Mouse (Mus musculus) cerebellum, adult 2 months (tissue): ENCODE data around the gene Tmem60. TPM values are rescaled to one million over a fixed set of nuclear protein-coding genes. Genes with fewer than 3 reads are reported as not detected.

ENCODE experiments used
- DNase-seq, 2 experiments: peaks; one replicate each; pipeline ENCODE4 v3.0.0; 2021
- H3K27ac ChIP-seq: fragments of 200-500 bp; 2 replicates; pipeline ENCODE4 v1.5.1; 2012; ENCODE audit warnings: low read length, control low read depth, inconsistent platforms; ENCODE audit not compliant: insufficient read depth
- H3K27me3 ChIP-seq: fragments of 200-500 bp; 2 replicates; pipeline ENCODE4 v1.6.1; 2012; ENCODE audit warnings: inconsistent platforms, mild to moderate bottlenecking, low read length, moderate library complexity; ENCODE audit not compliant: control insufficient read depth, insufficient read depth
- H3K4me1 ChIP-seq: fragments of 200-500 bp; 2 replicates; pipeline ENCODE4 v1.6.1; 2011; ENCODE audit warnings: low read length; ENCODE audit not compliant: control insufficient read depth, insufficient read depth
- H3K4me3 ChIP-seq: fragments of 200-500 bp; replicated peaks from 2 replicates; pipeline ENCODE3; 2011; ENCODE audit warnings: mild to moderate bottlenecking, low read depth, low read length, control low read depth; ENCODE audit not compliant: insufficient read depth
- CTCF ChIP-seq: fragments of 200-500 bp; IDR thresholded peaks from 2 replicates; pipeline ENCODE4 v1.5.1; 2011; ENCODE audit warnings: low read depth, mild to moderate bottlenecking, control low read depth, low read length, moderate library complexity, borderline replicate concordance; ENCODE audit not compliant: insufficient read depth
- POLR2A ChIP-seq: fragments of 200-500 bp; IDR thresholded peaks from 2 replicates; pipeline ENCODE4 v1.6.1; 2011; ENCODE audit warnings: low read length, control low read depth, borderline replicate concordance; ENCODE audit not compliant: insufficient read depth
- WGBS: fragments of 180-500 bp; shearing (Covaris S2); methylation state at CpG from one replicate; pipeline ENCODE4 v1.1.7; 2018; 5-methylcytosine and 5-hydroxymethylcytosine counted together
- polyA plus RNA-seq: library from polyadenylated mRNA; depleted of rRNA; stranded (reverse); fragments of >200 nt; gene quantifications from 2 replicates; pipeline ENCODE4 v1.2.3, GENCODE M21; 2012

Gene Tmem60
- polyA plus RNA-seq, 1 experiment = 44.4 TPM

- TF ChIP-seq CTCF = peak; percentile 49; the same call in 1 of the 2 replicates
- TF ChIP-seq POLR2A = no peak
- no peak overlapping the region for H3K4me3 ChIP-seq
- H3K27ac ChIP-seq = no peak overlapping the region
- DNase-seq = peak; percentile 63 to 75
- peaks cover 5% of the 10 kb centered on the region for H3K4me1 ChIP-seq
- WGBS = 59% methylated on average over 11 of the region's 11 CpGs
- no peaks in the 10 kb centered on the region for H3K27me3 ChIP-seq
Observed at GRCm38 (mm10) chr5:20913372-20914275, 31.6 kb downstream of the Tmem60 start.

- Histone ChIP-seq H3K27me3 (no peaks in the 10 kb centered on the region), H3K4me3 (no peak overlapping the region), H3K4me1 (peaks cover 5% of the 10 kb centered on the region), H3K27ac (no peak overlapping the region)
- WGBS = 98% methylated on average over 4 of the region's 4 CpGs
- no peak for DNase-seq
- TF ChIP-seq CTCF = no peak
- TF ChIP-seq POLR2A = no peak
Observed at GRCm38 (mm10) chr5:20918967-20919366, 37.0 kb downstream of the Tmem60 start.

- TF ChIP-seq CTCF = no peak
- TF ChIP-seq POLR2A = no peak
- Histone ChIP-seq H3K27me3 (no peaks in the 10 kb centered on the region), H3K4me1 (peaks cover 5% of the 10 kb centered on the region), H3K27ac (no peak overlapping the region), H3K4me3 (no peak overlapping the region)
- peak in 1 of 2 experiments; percentile 22 for DNase-seq
- WGBS = 29% methylated on average over 9 of the region's 9 CpGs
Observed at GRCm38 (mm10) chr5:20919566-20919965, 37.6 kb downstream of the Tmem60 start.

- TF ChIP-seq CTCF (no peak), POLR2A (no peak)
- no peak overlapping the region for H3K27ac ChIP-seq
- H3K4me1 ChIP-seq = peaks cover under 1% of the 10 kb centered on the region; the same call in 1 of the 2 replicates
- H3K4me3 ChIP-seq = no peak overlapping the region
- no peaks in the 10 kb centered on the region for H3K27me3 ChIP-seq
- no peak for DNase-seq
- WGBS = 84% methylated on average over 3 of the region's 3 CpGs
Observed at GRCm38 (mm10) chr5:20924608-20925007, 42.6 kb downstream of the Tmem60 start.

- H3K27me3 ChIP-seq = no peaks in the 10 kb centered on the region
- WGBS = 74% methylated on average over 3 of the region's 3 CpGs
- no peak for DNase-seq
- H3K27ac ChIP-seq = no peak overlapping the region
- H3K4me3 ChIP-seq = no peak overlapping the region
- no peak for TF ChIP-seq POLR2A
- no peak for TF ChIP-seq CTCF
- H3K4me1 ChIP-seq = peaks cover 2% of the 10 kb centered on the region; the same call in 1 of the 2 replicates
Observed at GRCm38 (mm10) chr5:20925451-20925850, 43.5 kb downstream of the Tmem60 start.

GRCm38 (mm10) chr5:20929669-20930151 is 47.7 kb downstream of the Tmem60 start:
- no peak for TF ChIP-seq CTCF
- H3K27ac ChIP-seq = no peak overlapping the region
- 69% methylated on average over 6 of the region's 6 CpGs for WGBS
- no peak overlapping the region for H3K4me3 ChIP-seq
- DNase-seq = no peak
- no peaks in the 10 kb centered on the region for H3K27me3 ChIP-seq
- peaks cover 5% of the 10 kb centered on the region; the same call in 1 of the 2 replicates for H3K4me1 ChIP-seq

- DNase-seq = no peak
- peaks cover 6% of the 10 kb centered on the region; the same call in 1 of the 2 replicates for H3K4me1 ChIP-seq
- no peak overlapping the region for H3K4me3 ChIP-seq
- no peaks in the 10 kb centered on the region for H3K27me3 ChIP-seq
- TF ChIP-seq CTCF (no peak), POLR2A (no peak)
- H3K27ac ChIP-seq = no peak overlapping the region
Observed at GRCm38 (mm10) chr5:20930430-20930829, 48.4 kb downstream of the Tmem60 start.

- WGBS = 77% methylated on average over 3 of the region's 3 CpGs
- no peak for DNase-seq
- Histone ChIP-seq H3K4me1 (peaks cover 12% of the 10 kb centered on the region; the same call in 1 of the 2 replicates), H3K27ac (no peak overlapping the region), H3K4me3 (no peak overlapping the region), H3K27me3 (no peaks in the 10 kb centered on the region)
- no peak for TF ChIP-seq POLR2A
- TF ChIP-seq CTCF = no peak
Observed at GRCm38 (mm10) chr5:20931300-20931699, 49.3 kb downstream of the Tmem60 start.
